Mouse (Mus musculus) layer of hippocampus, postnatal 25 days (tissue): ENCODE results near the gene Vmn1r74. TPM values are rescaled to one million over a fixed set of nuclear protein-coding genes. Genes with fewer than 3 reads are reported as not detected.
"Not testable (repeated sequence)": the region's sequence is repeated elsewhere in the genome, so short reads cannot be mapped to it uniquely, and the experiment has no call there.

Source experiments
- DNase-seq, 2 experiments: peaks; one replicate each; pipeline ENCODE4 v3.0.0; 2022; ENCODE audit warnings: mixed read lengths in 2 of 2, low spot score in 1 of 2; ENCODE audit errors: extremely low spot score in 1 of 2
- total RNA-seq, 2 experiments: library from RNA; stranded (reverse); gene quantifications; 2 replicates each; pipeline ENCODE4 v1.2.3; 2021

Vmn1r74 gene
- total RNA-seq, result not detected

- no peak for DNase-seq
Observed at GRCm38 (mm10) chr7:11833680-11834079, at the start of gene Vmn1r74. Vmn1r74 (plus strand) TSS chr7:11833980.

- no peak for DNase-seq
Observed at GRCm38 (mm10) chr7:11813751-11814150, 20.0 kb upstream of the Vmn1r74 start.

- no peak for DNase-seq
Observed at GRCm38 (mm10) chr7:11822166-11822565, 11.6 kb upstream of the Vmn1r74 start.

DNA sequence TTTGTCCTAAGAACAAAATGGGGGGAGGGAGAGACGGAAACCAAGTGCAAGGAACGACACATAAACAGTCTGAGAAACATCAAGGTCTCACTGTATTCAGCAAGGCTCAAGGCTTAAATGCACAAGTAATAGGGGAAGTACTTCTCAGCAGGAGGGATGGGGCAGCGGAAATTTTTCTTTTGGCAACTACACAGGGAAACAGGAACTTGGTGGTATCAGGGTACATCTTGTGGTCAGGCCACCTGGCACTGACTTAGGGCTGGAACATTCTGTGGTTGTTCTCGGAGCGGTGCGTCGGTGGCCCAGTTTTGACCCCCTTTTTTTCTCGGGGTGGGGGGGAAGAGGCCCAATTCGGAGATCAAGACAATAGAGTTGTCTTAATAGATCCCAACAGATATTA lies 10.5 kb upstream of the Vmn1r74 start:
- not testable (repeated sequence) for DNase-seq

- DNase-seq, result no peak
Observed at GRCm38 (mm10) chr7:11874330-11874729, 40.5 kb downstream of the Vmn1r74 start, which contains the start of gene Vmn1r75. Vmn1r75 (plus strand) TSS chr7:11874630.

Other genes starting within 250 kb of the Vmn1r74 start
- gene Zscan4-ps3, start 224.7 kb upstream of the Vmn1r74 start, total RNA-seq, result not detected
- not detected for gene Vmn1r72, start 153.8 kb upstream of the Vmn1r74 start, total RNA-seq
- gene Vmn1r73, start 103.7 kb upstream of the Vmn1r74 start, total RNA-seq, result not detected
- gene Vmn1r75, start 40.6 kb downstream of the Vmn1r74 start, total RNA-seq, result not detected
- gene Vmn1r76, start 104.2 kb downstream of the Vmn1r74 start, total RNA-seq, result not detected
- gene Vmn1r77, start 202.8 kb downstream of the Vmn1r74 start, total RNA-seq, result not detected